Mouse (Mus musculus) ES-E14 (cell line): ENCODE data around the gene Fam168b. TPM values are rescaled to one million over a fixed set of nuclear protein-coding genes. Genes with fewer than 3 reads are reported as not detected.

Experiments used
- DNase-seq: peaks from one replicate; pipeline ENCODE4 v3.0.0-alpha.2; 2013; ENCODE audit warnings: low read depth, low spot score
- H3K27ac ChIP-seq: 2 replicates; pipeline ENCODE4 v1.5.1; 2012; ENCODE audit warnings: low read depth, mild to moderate bottlenecking, low read length, moderate library complexity, mixed read lengths; ENCODE audit not compliant: poor library complexity, insufficient read depth, severe bottlenecking
- H3K36me3 ChIP-seq: 2 replicates; pipeline ENCODE4 v1.6.1; 2012; ENCODE audit warnings: mild to moderate bottlenecking, low read length, moderate library complexity, mixed read lengths; ENCODE audit not compliant: control insufficient read depth, poor library complexity, insufficient read depth, severe bottlenecking
- H3K4me1 ChIP-seq, 2 experiments: fragments of 150-350 bp in 1 of 2; sonication (generic) in 1 of 2; 2 replicates each; pipeline ENCODE4 v1.6.1; 2012; ENCODE audit warnings: low read length in 2 of 2, mild to moderate bottlenecking in 1 of 2, mixed read lengths in 1 of 2; ENCODE audit not compliant: control insufficient read depth in 2 of 2, insufficient read depth in 2 of 2, poor library complexity in 1 of 2
- H3K4me3 ChIP-seq, 2 experiments: fragments of 150-350 bp in 1 of 2; sonication (generic) in 1 of 2; 2 replicates each; pipeline ENCODE4 v1.5.1; 2012; ENCODE audit warnings: low read length in 2 of 2, low read depth in 1 of 2, mild to moderate bottlenecking in 1 of 2, mixed read lengths in 1 of 2; ENCODE audit not compliant: insufficient read depth in 1 of 2, poor library complexity in 1 of 2, severe bottlenecking in 1 of 2
- H3K9ac ChIP-seq: 2 replicates; pipeline ENCODE4 v1.6.1; 2012; ENCODE audit warnings: low read depth, mild to moderate bottlenecking, low read length, mixed read lengths; ENCODE audit not compliant: poor library complexity, insufficient read depth, severe bottlenecking
- H3K9me3 ChIP-seq: fragments of 150-350 bp; sonication (generic); 2 replicates; pipeline ENCODE4 v1.6.1; 2012; ENCODE audit warnings: low read depth, mild to moderate bottlenecking, low read length; ENCODE audit not compliant: control insufficient read depth, insufficient read depth
- CHD2 ChIP-seq: IDR thresholded peaks from 2 replicates; pipeline ENCODE4 v1.6.1; 2014; ENCODE audit warnings: mild to moderate bottlenecking, low read depth, low read length, inconsistent platforms
- HCFC1 ChIP-seq: IDR thresholded peaks from 2 replicates; pipeline ENCODE4 v1.6.1; 2012; ENCODE audit warnings: low read length, inconsistent platforms, borderline replicate concordance; ENCODE audit not compliant: insufficient read depth
- MAFK ChIP-seq: IDR thresholded peaks from 2 replicates; pipeline ENCODE4 v1.6.1; 2014; ENCODE audit warnings: mild to moderate bottlenecking, low read depth, low read length, inconsistent platforms; ENCODE audit not compliant: insufficient read depth
- ZC3H11A ChIP-seq: IDR thresholded peaks from 2 replicates; pipeline ENCODE4 v1.6.1; 2012; ENCODE audit warnings: low read depth, mild to moderate bottlenecking, inconsistent platforms, low read length, borderline replicate concordance
- ZNF384 ChIP-seq: IDR thresholded peaks from 2 replicates; pipeline ENCODE4 v1.6.1; 2012; ENCODE audit warnings: low read depth, low read length, inconsistent platforms
- in situ Hi-C, 2 experiments: fragments of 600-800 bp; cut with MboI; formaldehyde crosslinking; loops; one replicate each; pipeline ENCODE4 v1.15.1; 2025; ENCODE audit warnings: low sequenced_read_pairs in 2 of 2, inconsistent platforms in 1 of 2; ENCODE audit not compliant: unreplicated experiment in 2 of 2
- total RNA-seq: library from RNA; depleted of rRNA; stranded (reverse); fragments of 300-350 nt; gene quantifications from 2 replicates; pipeline ENCODE4 v1.2.3, GENCODE M21; 2012

The Fam168b gene
- total RNA-seq, 1 experiment: 36.1 TPM

GRCm38 (mm10) chr1:34819225-34819910 lies 23.5 kb downstream of the Fam168b start:
- Histone ChIP-seq H3K27ac (no peak overlapping the region), H3K9ac (no peak overlapping the region), H3K9me3 (no peaks in the 10 kb centered on the region), H3K4me1 (peaks cover 0 to 1% of the 10 kb centered on the region in 2 experiments; a peak in 1 of 4 replicates), H3K4me3 (no peak overlapping the region), H3K36me3 (peaks cover 41% of the 10 kb centered on the region)
- in situ Hi-C loops: no loop called here
- no peak for TF ChIP-seq HCFC1
- no peak for TF ChIP-seq MAFK
- no peak for TF ChIP-seq ZNF384
- TF ChIP-seq ZC3H11A: no peak
- TF ChIP-seq CHD2: no peak
- DNase-seq: no peak

GRCm38 (mm10) chr1:34815843-34816242 lies 27.0 kb downstream of the Fam168b start:
- H3K9me3 ChIP-seq: no peaks in the 10 kb centered on the region
- in situ Hi-C loops: no loop called here

GRCm38 (mm10) chr1:34812407-34813247 lies 30.2 kb downstream of the Fam168b start:
- Histone ChIP-seq H3K9me3 (no peaks in the 10 kb centered on the region), H3K4me3 (no peak overlapping the region), H3K4me1 (no peaks in the 10 kb centered on the region), H3K36me3 (peaks cover 60% of the 10 kb centered on the region), H3K27ac (no peak overlapping the region), H3K9ac (no peak overlapping the region)
- TF ChIP-seq HCFC1 (no peak), CHD2 (no peak), ZC3H11A (no peak), MAFK (no peak), ZNF384 (no peak)
- DNase-seq: no peak
- in situ Hi-C loops: no loop called here

More at GRCm38 (mm10) chr1:34815843-34816242, 27.0 kb downstream of the Fam168b start:
- no peak for TF ChIP-seq ZNF384
- no peak for TF ChIP-seq MAFK
- TF ChIP-seq CHD2: no peak
- no peak for TF ChIP-seq ZC3H11A
- TF ChIP-seq HCFC1: no peak
- H3K27ac ChIP-seq: no peak overlapping the region
- no peak for DNase-seq
- H3K4me1 ChIP-seq: no peaks in the 10 kb centered on the region; a peak in 1 of 4 replicates
- H3K9ac ChIP-seq: no peak overlapping the region
- peaks cover 68% of the 10 kb centered on the region for H3K36me3 ChIP-seq
- H3K4me3 ChIP-seq: no peak overlapping the region

GRCm38 (mm10) chr1:34811581-34811980 lies 31.3 kb downstream of the Fam168b start:
- peaks cover 49% of the 10 kb centered on the region for H3K36me3 ChIP-seq
- no peak for DNase-seq

More at GRCm38 (mm10) chr1:34811581-34811980, 31.3 kb downstream of the Fam168b start:
- no peaks in the 10 kb centered on the region for H3K9me3 ChIP-seq
- TF ChIP-seq HCFC1 (no peak), CHD2 (no peak), ZNF384 (no peak), ZC3H11A (no peak), MAFK (no peak)
- in situ Hi-C loops: no loop called here
- no peaks in the 10 kb centered on the region; a peak in 2 of 4 replicates for H3K4me1 ChIP-seq
- H3K27ac ChIP-seq: no peak overlapping the region
- H3K4me3 ChIP-seq: no peak overlapping the region
- H3K9ac ChIP-seq: no peak overlapping the region
